Mouse (Mus musculus): ENCODE data around the gene Slit1. TPM values are rescaled to one million over a fixed set of nuclear protein-coding genes. Genes with fewer than 3 reads are reported as not detected.
A peak's percentile ranks its signal among the peaks of the same experiment; 100 is the strongest.

Slit1 gene
- polyA plus RNA-seq, 1 experiment: 51.5 TPM

DNA sequence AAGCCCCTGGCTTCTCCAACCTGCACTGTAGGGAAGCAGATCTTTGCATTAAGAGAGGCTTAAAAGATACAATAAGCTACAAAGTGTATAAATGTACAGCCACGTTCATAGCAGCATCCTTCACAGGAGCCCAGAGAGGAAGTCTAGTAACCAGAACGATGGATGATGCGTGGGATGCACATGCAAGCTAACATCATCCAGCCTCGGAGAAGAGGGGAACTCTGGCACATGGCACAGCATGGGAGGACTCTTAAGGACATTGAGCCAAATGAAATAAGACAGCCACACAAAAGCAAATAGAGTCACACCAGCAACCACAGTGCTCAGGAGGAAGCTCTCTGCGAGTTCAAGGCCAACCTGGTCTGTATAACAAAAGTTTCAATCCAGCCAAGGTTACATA lies 15.8 kb upstream of the Slit1 start:
- DNase-seq (ENCODE audit: low read depth): no peak
- TF ChIP-seq POLR2A (IDR thresholded peaks at IDR 0.05; ENCODE audit: borderline replicate concordance, extremely low read depth, insufficient read depth, insufficient read length, poor library complexity, severe bottlenecking): no peak
- no peak for TF ChIP-seq CTCF (IDR thresholded peaks at IDR 0.05; ENCODE audit: borderline replicate concordance, extremely low read depth, insufficient read depth, insufficient read length)

DNA sequence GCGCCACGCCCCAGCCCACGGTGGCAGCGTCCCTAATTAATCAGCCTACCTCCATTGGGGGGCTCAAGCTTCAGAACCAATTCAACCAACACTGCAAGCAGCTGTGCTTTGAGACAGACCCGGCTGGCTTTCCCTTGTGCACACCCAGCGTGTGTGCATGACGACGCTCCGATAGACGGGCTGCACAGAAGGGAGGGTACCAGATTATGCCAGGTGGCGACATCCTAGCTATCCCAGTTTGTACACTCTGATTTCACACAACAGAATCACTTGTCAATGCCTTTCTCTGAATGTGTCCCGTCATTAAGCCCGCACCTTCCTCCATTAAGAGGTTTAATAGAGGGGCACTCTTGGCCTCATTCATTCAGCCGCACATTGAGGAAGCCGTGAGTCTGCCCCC lies 11.3 kb upstream of the Slit1 start:
- TF ChIP-seq CTCF (IDR thresholded peaks at IDR 0.05; ENCODE audit: borderline replicate concordance, extremely low read depth, insufficient read depth, insufficient read length) (no peak), POLR2A (IDR thresholded peaks at IDR 0.05; ENCODE audit: borderline replicate concordance, extremely low read depth, insufficient read depth, insufficient read length, poor library complexity, severe bottlenecking) (no peak)
- peak; percentile 80 for DNase-seq (ENCODE audit: low read depth)

DNA sequence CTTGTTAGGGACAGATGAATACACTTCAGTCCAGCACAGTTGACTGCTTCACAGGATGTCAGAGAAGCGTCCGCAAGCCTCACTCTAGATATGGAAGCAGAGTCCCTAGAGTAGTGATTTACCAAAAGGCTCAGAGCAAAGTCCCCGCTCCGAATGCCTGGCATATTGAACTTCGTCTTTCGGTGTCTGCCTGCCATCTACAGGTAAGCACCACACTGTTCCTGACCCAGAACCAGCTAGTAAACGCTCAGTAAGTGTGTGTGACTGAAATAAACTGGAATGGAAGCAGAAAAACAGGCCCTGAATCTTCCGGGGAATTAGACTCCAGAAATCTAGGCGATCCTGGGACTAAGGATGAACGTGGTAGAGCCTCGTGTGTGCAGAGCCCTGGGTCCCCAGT lies 8.4 kb upstream of the Slit1 start:
- DNase-seq (ENCODE audit: low read depth): peak; percentile 42
- TF ChIP-seq CTCF (IDR thresholded peaks at IDR 0.05; ENCODE audit: borderline replicate concordance, extremely low read depth, insufficient read depth, insufficient read length) (peak; percentile 35; the same call in 1 of the 2 replicates), POLR2A (IDR thresholded peaks at IDR 0.05; ENCODE audit: borderline replicate concordance, extremely low read depth, insufficient read depth, insufficient read length, poor library complexity, severe bottlenecking) (no peak)

DNA sequence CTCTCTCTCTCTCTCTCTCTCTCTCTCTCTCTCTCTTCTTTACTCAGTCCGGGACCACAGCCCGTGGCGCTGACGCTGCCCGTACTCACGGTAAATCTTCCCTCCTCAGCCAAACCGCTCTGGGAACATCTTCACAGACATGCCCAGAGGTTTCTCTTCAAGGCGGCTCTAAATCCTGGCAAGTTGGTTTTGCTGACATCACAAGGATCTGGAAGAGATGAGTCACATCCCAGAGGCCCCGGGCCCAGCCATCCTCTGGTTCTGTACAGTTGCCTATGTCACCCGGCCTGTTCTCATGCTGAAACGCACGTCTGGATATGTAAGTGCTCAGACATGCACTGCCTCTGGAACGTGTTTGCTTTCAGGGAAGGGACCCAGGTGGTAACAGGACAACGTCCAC lies 4.0 kb upstream of the Slit1 start:
- TF ChIP-seq CTCF (IDR thresholded peaks at IDR 0.05; ENCODE audit: borderline replicate concordance, extremely low read depth, insufficient read depth, insufficient read length) (no peak), POLR2A (IDR thresholded peaks at IDR 0.05; ENCODE audit: borderline replicate concordance, extremely low read depth, insufficient read depth, insufficient read length, poor library complexity, severe bottlenecking) (no peak)
- DNase-seq (ENCODE audit: low read depth): peak; percentile 42

DNA sequence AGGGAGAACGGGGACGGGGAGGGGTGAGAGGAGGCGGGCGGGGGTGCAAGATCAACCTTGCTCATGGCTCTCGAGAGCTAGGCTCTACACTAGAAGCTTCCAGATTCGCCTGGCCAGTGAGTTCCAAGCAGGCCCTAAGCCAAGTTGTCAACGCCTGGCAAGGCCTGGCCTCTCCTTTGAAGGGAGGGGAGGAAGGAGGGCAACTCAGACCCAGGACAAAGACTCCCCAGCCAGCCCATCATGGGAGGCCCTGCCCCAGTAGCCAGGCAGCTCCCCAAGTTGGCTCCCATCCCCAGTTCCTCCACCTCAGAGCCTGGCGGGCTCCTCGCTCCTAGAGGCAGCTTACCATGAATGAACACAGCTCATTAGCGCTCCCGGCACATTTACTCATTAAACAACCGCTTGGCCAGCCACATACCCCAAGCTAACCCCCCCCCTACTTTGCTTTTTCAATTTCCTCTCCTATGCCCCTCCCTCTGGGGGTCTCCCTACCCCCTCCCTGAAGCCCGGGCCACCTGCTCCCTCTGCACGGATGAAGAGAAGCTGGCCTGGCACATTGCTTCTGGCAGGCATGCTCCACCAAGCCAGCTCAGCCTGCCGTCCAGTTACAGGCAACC lies 2.6 kb upstream of the Slit1 start:
- TF ChIP-seq POLR2A (IDR thresholded peaks at IDR 0.05; ENCODE audit: borderline replicate concordance, extremely low read depth, insufficient read depth, insufficient read length, poor library complexity, severe bottlenecking): no peak
- TF ChIP-seq CTCF (IDR thresholded peaks at IDR 0.05; ENCODE audit: borderline replicate concordance, extremely low read depth, insufficient read depth, insufficient read length): no peak
- peak; percentile 98 for DNase-seq (ENCODE audit: low read depth)

DNA sequence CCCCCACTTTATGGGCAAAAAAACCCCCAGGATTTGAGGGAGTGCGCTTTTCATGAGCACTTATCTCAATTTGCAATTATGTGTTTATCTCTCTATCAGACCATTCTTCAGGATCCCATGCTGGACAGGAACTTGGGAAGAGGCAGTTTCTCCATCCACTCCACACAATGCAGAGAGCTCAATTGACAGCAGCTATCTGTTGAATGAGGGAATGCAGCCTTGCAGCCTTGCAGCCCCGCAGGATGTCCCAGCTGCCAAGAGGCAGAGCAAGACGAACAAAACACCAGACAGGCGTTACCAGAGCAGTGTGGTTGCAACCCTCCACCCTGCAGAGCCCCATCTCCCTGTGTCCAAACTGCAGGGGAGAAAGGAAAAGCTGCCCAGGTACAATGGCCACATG lies 4.6 kb downstream of the Slit1 start:
- no peak for DNase-seq (ENCODE audit: low read depth)
- TF ChIP-seq CTCF (IDR thresholded peaks at IDR 0.05; ENCODE audit: borderline replicate concordance, extremely low read depth, insufficient read depth, insufficient read length) (no peak), POLR2A (IDR thresholded peaks at IDR 0.05; ENCODE audit: borderline replicate concordance, extremely low read depth, insufficient read depth, insufficient read length, poor library complexity, severe bottlenecking) (no peak)

DNA sequence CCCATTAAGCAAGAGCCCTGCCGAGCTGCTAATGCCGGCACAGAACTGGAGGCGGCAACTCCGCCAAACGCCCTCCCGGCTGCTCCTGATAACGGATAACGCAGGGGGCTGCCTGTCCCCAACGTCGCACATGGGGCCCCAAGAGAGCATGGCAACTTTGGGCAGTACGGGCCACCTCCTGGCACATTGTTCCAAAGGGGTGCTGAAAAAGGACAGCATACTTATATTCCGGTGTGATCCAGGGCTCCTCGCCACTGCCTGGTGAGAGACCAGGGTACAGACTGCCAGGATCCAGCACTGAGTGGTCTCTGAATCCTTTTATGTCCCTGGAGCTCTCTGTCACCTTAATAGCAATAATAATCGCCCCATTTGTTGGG lies 5.0 kb downstream of the Slit1 start:
- DNase-seq (ENCODE audit: low read depth): no peak

DNA sequence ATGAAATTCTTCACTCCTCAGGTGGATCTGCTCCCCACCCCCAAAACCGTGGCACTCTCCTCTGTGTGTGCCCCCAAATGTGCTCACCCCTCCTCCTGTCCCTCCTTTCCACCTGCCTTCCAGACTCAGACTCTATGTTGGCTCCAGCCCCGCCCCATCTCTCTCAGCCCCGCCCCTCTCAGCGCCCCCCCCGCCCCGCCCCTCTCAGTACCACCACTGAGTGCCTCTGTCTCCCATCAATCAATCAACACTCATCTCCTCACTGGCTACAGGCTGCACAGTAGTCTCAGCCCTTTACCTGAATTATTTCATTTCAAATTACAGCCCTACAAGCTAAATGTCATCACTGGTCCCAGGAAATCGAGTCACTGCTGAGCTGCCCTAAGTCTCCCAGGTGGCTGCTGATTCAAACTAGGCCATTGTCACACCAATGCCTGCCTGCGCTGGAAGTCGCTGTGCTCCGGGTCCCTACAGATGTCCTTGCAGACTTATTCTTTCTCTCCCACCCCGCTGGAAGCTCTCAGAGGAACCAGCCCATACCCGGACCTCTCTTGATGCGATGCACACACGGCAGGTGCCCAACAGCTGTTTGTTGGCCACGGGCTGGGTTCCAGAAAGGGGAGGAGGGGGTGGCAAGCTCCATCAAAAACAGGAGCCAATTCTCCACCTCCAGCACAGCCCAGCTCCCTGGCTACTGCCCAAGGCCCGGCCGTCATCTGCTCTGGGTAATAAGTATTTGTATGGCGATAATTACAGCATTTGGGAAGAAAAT lies 5.6 kb downstream of the Slit1 start:
- DNase-seq (ENCODE audit: low read depth): peak; percentile 98
- TF ChIP-seq POLR2A (IDR thresholded peaks at IDR 0.05; ENCODE audit: borderline replicate concordance, extremely low read depth, insufficient read depth, insufficient read length, poor library complexity, severe bottlenecking) (no peak), CTCF (IDR thresholded peaks at IDR 0.05; ENCODE audit: borderline replicate concordance, extremely low read depth, insufficient read depth, insufficient read length) (no peak)

More for the DNA sequence above, 5.0 kb downstream of the Slit1 start:
- no peak for TF ChIP-seq POLR2A (IDR thresholded peaks at IDR 0.05; ENCODE audit: borderline replicate concordance, extremely low read depth, insufficient read depth, insufficient read length, poor library complexity, severe bottlenecking)

DNA sequence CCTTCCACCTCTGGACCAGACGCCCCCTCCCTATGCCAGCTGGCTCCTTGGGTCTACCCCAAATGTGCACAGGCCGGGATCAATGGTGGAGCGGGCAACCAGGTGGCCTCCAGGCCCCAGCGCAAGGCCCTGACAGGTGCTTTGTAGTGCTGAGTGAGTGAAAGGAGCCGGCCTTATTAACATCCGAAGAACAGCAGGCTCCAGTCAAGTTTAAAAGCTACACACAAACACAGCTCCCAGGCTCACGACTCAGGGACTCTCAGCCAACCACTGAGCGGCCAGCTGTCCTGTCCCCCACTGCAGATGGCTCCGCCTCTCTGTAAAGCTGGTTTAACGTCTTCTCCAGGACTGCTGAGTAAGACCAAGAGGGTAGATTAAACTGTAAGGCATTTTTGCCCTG lies 8.8 kb downstream of the Slit1 start:
- no peak for TF ChIP-seq POLR2A (IDR thresholded peaks at IDR 0.05; ENCODE audit: borderline replicate concordance, extremely low read depth, insufficient read depth, insufficient read length, poor library complexity, severe bottlenecking)
- no peak for TF ChIP-seq CTCF (IDR thresholded peaks at IDR 0.05; ENCODE audit: borderline replicate concordance, extremely low read depth, insufficient read depth, insufficient read length)
- DNase-seq (ENCODE audit: low read depth): peak; percentile 92

DNA sequence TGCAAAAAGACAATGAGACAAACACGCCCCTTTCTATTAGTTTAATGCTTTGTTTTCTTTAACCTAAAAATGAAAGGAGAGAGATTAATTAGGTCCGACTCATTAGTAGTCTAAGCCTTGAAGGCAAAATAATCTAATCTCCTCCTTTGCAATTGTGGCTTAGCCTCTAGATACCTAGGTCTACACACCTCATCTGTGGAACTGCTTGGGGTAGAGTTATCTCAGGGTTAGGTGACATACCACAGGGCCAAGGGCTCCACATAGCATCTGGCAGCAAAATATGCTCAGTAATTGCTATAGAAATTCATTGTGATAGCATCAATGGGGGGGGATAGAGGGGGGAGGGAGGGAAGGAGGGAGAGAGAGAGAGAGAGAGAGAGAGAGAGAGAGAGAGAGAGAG lies 18.0 kb downstream of the Slit1 start:
- no peak for TF ChIP-seq CTCF (IDR thresholded peaks at IDR 0.05; ENCODE audit: borderline replicate concordance, extremely low read depth, insufficient read depth, insufficient read length)
- TF ChIP-seq POLR2A (IDR thresholded peaks at IDR 0.05; ENCODE audit: borderline replicate concordance, extremely low read depth, insufficient read depth, insufficient read length, poor library complexity, severe bottlenecking): no peak
- no peak for DNase-seq (ENCODE audit: low read depth)

DNA sequence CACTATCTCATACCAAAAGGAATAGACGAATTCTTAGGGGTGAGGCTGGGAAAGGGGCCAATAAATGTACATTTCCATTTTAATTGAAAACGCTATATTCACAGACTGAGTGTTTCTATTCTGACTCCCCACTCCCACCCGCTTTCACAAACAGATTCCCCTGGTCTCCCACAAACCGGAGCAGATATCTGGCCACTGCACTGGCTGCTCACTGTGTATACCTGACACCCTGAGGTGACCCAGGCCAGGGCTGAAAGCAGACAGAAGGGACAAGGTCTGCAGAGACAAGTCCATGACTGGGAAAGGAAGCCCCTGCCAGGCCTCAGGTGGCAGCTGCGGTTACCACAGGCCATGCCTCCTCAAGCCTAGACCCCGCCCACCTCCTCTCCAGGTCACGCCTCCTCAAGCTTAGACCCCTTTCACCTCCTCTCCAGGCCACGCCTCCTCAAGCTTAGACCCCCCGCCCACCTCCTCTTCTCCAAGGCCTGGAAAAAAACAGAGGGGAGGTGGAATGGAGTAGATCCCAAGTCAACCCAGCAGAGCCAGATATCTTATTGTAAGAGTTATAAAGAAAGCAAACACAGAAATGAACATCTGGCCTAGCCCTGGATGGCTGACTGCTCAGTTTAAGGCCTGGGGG lies 18.5 kb downstream of the Slit1 start:
- TF ChIP-seq POLR2A (IDR thresholded peaks at IDR 0.05; ENCODE audit: borderline replicate concordance, extremely low read depth, insufficient read depth, insufficient read length, poor library complexity, severe bottlenecking) (no peak), CTCF (IDR thresholded peaks at IDR 0.05; ENCODE audit: borderline replicate concordance, extremely low read depth, insufficient read depth, insufficient read length) (no peak)
- DNase-seq (ENCODE audit: low read depth): peak; percentile 82
